Mouse (Mus musculus): ENCODE results near the gene Cenpl.
A peak's percentile ranks its signal among the peaks of the same experiment; 100 is the strongest.

The Cenpl gene

DNA sequence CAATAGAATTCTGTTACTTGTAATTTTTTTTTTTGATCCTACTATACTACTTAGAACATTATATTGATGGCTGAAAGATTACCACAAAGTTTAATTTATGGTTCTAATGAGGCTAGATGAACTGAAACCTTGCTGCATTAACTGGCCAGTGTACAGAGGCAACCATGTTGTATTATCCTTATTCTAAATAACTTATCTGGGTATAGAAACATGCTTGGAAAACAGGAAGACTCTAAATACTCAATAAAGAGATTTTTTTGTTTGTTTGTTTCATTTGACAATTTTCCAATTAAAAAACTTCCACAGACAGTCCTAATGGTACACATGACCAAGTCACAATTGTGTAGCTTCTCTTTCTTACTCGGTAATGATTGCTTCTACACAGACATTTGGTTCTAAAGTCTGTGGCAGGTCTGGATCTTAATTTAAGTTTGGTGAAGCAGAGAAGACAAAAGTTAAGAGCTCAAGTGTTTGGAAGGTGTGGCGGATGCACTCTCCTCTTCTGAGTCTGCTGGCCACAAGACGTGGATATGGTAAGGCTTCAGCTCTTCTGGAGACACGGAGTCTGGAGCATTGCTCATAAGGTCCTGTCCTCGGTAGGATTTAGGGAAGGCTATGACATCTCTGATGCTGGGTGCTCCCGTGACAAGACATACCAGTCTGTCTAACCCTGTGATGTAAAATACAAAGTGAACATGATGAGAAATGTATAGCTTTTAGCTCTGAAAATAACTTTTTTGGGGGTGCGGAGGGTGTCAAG, 29.1 kb upstream of the Cenpl start:
- DNase-seq: no peak

DNA sequence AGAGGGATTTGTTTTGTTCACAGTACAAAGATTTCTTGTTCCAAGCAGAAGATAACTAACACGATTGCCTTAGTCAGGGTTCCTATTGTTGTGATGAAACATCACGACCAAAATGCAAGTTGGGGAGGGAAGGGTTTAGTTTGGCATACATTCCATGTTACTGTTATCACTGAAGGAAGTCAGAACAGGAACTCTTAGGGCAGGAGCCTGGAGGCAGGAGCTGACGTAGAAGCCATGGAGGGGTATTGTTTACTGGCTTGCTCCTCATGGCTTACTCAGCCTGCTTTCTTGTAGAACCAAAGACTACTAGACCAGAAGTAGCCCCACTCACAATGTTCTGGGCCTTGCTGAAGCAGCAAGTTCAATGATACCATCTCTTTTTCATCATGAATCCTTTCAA, 23.5 kb upstream of the Cenpl start:
- no peak for DNase-seq

DNA sequence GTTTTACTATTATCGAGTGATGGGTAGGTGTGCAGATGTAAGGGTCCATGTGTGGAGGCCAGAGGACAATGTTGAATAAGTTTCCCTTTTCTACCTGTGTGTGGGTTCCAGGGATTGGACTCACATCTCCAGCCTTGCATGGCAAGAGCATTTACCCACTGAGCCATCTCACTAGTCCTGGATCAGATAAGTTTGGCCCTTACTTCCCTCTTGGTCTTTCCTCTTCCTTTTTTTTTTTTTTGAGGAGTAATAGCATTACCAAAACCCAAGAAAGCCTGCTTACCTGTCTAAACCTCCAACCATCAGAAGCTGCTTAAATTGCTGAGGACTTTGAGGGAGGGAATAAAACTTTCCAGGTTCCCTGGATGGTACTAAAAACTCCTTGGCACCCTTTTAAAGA, 13.3 kb upstream of the Cenpl start:
- DNase-seq: no peak

DNA sequence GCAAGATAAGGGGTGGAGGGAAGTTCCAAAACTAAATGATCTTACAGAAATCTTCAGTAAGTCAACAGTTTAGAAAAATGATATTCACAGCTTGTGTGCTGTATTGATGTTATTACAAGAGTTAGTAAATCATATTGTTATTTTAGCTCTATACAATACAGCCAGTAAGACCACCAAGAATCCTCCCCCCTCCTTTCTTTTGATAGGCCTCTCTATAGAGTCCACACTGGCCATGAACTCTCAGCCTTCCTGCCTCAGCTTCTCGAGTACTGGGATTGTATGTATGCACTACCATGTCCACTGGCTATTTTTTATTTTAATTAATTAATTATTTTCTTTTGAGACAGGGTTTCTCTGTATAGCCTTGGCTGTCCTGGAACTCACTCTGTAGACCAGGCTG, 7.2 kb upstream of the Cenpl start:
- DNase-seq: no peak

DNA sequence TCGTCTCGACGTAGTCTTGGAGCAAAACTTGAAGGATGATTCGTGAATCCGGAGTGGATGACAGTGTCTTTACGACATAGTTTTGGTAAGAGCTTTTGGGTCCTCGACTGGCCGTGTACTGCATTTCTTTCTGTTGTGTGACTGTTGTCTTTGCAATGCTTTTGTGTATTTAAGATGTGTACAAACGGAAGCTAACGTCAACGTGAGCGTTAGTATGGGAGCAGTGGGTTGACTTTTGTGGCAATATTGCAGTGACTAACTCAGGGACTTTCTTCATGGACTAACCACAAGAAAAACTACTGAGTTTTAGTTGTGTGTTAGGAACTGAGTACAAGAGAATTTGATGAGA, 733 bp downstream of the Cenpl start:
- no peak for DNase-seq

DNA sequence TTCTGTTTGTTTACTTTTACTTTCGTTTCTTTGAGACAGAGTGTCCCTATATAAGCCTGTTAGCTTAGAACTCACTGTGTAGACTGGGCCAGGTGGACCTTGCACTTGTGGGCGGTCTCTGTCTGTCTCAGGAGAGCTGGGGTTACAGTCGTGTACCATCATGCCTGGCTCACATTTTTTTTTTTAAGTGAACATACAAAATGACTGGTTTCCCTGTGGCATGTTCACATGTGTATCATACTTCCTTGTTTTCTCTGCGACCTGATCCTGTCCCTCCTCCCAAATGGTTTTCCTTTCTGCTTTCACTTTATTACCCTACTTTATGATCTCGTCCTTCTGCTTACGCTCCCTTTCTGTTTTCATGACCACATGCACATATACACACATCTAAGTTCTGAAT, 5.7 kb downstream of the Cenpl start:
- no peak for DNase-seq

DNA sequence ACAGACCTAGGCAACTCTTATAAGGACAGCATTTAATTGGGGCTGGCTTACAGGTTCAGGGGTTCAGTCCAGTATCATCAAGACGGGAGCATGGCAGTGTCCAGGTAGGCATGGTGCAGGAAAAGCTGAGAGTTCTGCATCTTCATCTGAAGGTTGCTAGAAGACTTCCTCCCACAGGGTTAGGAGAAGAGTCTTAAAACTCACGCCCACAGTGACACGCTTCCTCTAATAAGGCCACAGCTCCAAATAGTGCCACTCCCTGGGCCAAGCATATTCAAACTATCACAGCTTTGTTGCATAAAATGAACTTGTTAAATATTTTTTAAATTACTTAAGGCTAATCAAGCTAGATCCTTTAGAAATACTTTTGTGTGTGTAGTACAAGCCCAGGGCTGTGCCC, 6.7 kb downstream of the Cenpl start:
- DNase-seq: no peak

DNA sequence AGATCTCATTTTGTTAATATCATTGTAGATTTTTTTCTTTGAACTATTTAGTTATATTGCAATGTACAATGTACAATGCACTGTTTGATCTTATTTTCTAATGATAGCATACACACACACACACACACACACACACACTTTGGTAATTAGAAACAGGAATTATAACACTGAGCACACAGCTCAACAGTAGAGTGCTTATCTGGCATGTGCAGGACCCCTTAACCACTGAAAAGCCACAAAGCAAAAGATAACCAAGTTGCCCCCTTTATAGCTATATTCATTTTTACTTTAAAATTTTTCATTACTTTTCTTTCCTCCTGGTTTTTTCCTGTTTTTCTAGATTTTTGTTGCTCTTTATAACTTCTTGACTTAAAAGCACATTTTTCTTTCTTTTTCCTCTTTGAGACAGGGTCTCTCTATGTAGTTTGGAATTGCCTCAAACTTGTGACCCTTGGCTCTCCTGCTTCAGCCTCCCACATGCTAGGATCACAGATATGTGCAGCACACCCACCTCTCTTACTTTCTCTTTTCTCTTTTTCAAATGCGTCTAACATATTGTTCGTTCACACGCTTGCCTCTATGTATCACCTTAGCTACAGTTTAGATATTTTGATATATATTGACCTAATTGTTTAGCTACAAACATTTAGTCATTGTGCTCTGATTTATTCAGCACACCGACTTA, 29.4 kb downstream of the Cenpl start:
- DNase-seq: no peak

DNA sequence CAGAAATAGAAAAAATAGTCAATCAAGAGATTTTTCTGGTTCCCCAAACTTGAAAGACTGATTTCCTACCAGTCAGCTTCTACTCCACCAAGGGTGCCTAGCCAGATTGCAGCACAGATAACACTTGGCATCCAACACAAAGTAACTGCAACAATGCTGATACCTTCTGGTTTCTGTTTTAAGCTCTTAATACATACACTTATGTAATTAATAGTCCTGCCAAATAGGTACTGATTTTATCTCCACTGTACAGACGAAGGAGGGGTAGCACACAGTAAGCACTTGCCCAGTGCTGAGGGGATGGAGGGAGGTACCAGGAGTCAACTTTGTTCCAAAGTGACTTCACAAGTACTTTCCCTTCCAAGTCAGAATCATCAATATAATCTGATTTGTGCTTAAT, 33.3 kb downstream of the Cenpl start:
- DNase-seq: no peak

DNA sequence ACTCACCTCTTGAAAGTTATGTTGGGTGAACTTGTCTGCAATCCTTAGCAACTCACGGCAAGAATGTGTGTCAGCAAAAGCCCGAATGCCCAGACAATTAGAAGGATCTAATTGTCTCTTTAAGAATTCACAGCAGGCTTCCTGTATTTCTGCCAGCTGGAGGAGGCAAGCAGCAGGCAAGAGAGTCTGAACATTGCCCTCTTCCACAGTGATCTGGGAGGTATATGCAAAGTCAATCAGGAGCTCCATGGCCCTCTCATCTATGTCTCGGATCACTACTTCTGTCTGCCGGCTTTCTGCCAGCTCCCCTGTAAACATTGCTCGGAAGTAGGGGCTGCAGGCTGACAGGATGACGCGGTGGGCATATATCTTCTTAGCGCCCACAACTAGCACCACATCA, 38.7 kb downstream of the Cenpl start:
- no peak for DNase-seq

DNA sequence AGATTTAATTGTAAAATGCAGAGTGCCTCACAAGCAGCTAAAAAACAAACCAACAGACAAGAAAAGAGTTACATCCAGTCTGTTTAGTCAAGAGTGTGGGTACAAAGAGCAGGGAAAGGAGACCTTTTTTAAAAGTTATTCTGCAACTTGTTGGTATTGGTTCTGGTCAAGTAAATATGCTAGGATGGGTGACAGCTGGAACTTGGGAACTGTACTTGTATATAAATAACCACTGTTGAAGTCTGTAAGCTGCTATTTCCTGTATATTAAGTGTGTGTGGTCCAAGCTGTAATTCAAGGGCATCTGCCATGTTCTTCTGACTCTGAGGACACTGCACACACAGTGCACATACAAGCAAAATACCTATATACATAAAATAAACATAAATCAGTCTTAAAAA, 44.1 kb downstream of the Cenpl start:
- no peak for DNase-seq

DNA sequence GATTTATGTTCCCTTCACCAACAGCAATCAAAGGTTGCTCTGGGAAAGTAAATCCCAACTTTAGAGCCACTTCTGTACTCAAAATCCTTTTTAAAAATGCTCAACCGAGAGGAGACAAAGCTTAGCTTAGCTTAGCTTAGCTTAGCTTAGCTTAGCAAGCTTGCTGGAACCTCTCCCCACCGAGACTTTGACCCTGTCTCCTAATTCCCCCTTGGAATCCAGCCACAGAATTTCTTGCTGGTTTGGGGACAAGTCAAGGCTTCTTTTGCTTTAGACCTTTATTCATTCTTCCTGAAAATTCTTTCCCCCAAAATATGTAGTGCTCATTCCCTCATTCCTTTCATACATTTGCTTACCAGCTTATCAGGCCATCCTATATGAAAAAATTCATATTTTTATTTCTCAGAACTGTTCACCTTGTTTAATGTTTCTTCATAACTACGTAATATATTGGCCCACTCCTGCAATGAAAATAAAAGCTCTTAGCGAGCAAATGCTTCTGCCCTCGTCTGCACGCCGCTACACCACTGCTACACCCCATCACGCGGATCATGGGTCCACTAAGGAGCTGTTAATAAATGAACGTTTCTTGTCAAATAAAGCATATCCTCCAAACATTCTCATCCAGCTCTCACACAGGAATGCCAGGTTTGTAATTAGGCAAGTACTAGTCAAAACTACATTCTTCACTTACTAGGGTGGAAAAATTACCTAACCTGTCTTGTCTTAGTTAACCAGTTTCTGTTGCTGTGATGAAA, 52.3 kb downstream of the Cenpl start:
- DNase-seq: no peak

DNA sequence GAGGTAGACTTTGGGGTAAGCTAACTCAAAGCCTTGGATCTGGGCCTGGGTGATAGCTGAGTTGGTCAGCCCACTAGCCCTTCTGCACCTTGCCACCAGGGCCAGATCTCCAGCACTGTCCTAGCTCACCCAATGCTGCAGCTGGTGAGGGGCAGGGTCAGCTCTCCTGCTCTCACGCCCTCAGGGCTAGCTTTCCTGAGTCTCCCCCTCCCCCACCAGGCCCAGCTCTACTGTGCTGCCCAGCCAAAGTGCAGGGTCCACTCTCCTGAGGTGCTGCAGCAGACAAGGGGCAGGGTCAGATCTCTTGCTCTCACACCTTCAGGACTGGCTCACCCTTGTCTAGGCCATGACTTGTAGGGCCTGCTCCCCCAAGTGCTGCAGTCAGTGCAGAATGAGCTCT, 55.9 kb downstream of the Cenpl start:
- DNase-seq: peak in 1 of 2 experiments; percentile 8

DNA sequence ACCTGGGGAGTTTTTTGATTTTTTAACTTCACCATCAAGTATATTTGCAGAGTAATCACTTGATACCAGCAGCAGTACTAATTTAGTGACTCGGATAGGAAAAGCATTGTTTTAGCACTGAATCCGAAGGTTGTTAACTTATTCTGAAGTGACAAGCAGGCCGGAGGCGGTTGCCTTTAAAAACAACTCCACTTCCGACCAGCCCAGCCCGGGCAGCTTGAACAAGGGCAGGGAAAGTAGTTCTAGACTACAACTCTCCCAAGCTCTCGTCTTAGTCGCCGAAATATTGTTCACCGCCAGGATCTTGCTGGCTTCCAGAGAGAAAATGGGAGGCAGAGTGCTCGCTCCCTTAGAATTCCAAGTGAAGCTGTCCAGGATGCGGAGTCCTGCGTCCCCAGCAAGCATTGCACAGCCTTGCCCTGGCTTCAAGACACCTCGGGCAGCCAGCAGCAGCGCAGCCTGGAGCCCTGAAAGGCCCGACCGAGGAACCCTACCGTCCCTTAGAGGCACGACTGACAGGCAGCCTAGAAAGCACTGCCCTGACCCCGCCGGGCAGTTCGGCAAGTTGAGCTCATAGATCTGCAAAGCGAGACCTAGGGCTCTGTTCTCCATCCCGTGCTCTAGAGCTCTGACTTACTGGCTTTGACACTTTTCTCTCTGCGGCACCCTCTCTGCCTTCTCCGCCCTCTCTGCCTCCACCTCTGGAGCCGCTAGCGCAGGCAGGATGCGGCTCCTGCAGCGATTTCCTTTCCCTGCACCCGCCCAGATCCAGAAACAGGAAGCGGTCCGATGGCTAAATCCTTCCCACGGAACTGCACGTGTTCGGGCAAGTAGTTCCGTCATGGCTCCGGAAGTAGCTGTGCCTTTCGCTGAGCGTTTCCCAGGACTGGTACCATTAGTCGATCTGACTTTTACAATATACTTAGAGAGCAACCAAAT, 60.5 kb downstream of the Cenpl start, which contains the start of gene Klhl20:
Gene Klhl20 (minus strand): TSS at position 786 of the 939 bp plus-strand sequence.
- DNase-seq: peak; percentile 95
